Mouse (Mus musculus) thymus, adult 2 months (tissue): ENCODE measurements at regions not wholly inside any gene's neighbourhood (a gene's known extent, or its start where the extent isn't known, plus 50 kb on each side); places are given as distances from the start of the nearest gene placed in this dataset.

Source experiments
- CTCF ChIP-seq: fragments of 200-500 bp; IDR thresholded peaks from 2 replicates; pipeline ENCODE4 v1.5.1; 2012; ENCODE audit warnings: mild to moderate bottlenecking, control low read depth, low read length, moderate library complexity, borderline replicate concordance; ENCODE audit not compliant: control insufficient read depth, poor library complexity, insufficient read depth; ENCODE audit errors: extremely low read depth
- POLR2A ChIP-seq: fragments of 200-500 bp; IDR thresholded peaks from 2 replicates; pipeline ENCODE4 v1.6.1; 2012; ENCODE audit warnings: mild to moderate bottlenecking, low read length, control low read depth, moderate library complexity; ENCODE audit not compliant: control insufficient read depth, poor library complexity, insufficient read depth; ENCODE audit errors: extremely low read depth

DNA sequence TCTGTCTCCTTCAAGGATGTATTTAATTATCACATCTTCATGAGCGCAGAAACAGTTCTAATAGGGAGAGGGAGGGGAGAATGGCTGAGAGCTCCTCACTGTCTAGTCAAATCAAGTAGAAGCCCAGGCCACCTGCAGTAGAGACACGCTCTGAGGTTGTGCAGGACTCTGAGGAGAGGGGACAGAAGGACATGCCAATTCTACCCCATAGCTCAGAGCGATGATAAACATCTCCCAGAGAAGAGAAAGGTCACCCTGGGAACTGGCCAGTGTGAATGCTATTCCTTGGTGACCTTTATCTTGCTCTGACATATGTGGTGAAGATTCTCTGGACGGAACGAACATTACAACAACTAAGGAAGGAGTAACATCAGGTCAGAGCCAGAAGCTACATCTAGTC is 286.1 kb downstream of the Rwdd3 start:
- TF ChIP-seq POLR2A (no peak), CTCF (no peak)
